Mouse (Mus musculus): ENCODE results near the gene Gxylt1.

DNA sequence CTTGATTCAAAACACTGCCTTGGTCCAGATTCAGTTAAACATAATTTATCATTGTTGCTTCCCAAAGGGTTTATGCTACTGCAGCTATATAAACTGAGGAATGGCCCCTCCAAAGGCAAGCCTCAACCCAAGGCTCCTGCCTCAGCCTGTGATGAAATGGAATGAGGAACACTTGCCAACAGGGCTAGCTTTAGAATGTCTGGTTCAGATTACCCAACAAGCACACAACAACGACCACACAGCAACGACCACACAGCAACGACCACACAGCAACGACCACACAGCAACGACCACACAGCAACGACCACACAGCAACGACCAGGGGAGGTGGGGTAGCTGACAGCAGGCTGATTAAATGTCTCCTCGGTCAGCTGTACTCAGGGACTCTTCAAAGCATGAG is 15.0 kb downstream of the Gxylt1 start:
- no peak for TF ChIP-seq CTCF (IDR thresholded peaks at IDR 0.05; ENCODE audit: borderline replicate concordance, insufficient read depth, low read depth, low read length)
- TF ChIP-seq POLR2A (IDR thresholded peaks at IDR 0.05; ENCODE audit: borderline replicate concordance, insufficient read depth, low read length) = no peak

Data from cerebellum, adult 2 months (tissue).